Mouse (Mus musculus) kidney, postnatal 25 days (tissue): ENCODE results near the gene Olfr56.

ENCODE experiments used
- DNase-seq, 2 experiments: peaks; one replicate each; pipeline ENCODE4 v3.0.0; 2021; ENCODE audit warnings: mixed read lengths in 2 of 2

Gene Olfr56

GRCm38 (mm10) chr11:49092786-49093185, 114.1 kb downstream of the Olfr56 start:
- DNase-seq, result no peak

GRCm38 (mm10) chr11:49093861-49094660, 115.4 kb downstream of the Olfr56 start:
- DNase-seq, result no peak

- no peak for DNase-seq
These were observed 116.7 kb downstream of the Olfr56 start for GRCm38 (mm10) chr11:49095367-49095766.

GRCm38 (mm10) chr11:49100409-49100808, 121.7 kb downstream of the Olfr56 start:
- DNase-seq, result no peak

GRCm38 (mm10) chr11:49101500-49101899, 122.8 kb downstream of the Olfr56 start:
- no peak for DNase-seq

- DNase-seq, result peak; percentile 87 to 98
These were observed 124.5 kb downstream of the Olfr56 start for GRCm38 (mm10) chr11:49103047-49103693.

- no peak for DNase-seq
These were observed 127.1 kb downstream of the Olfr56 start for GRCm38 (mm10) chr11:49105752-49106151.

- DNase-seq, result no peak
These were observed 129.2 kb downstream of the Olfr56 start for GRCm38 (mm10) chr11:49107650-49108537.

GRCm38 (mm10) chr11:49108833-49109232, 130.1 kb downstream of the Olfr56 start:
- DNase-seq, result peak in 1 of 2 experiments; percentile 65

- DNase-seq, result no peak
These were observed 132.3 kb downstream of the Olfr56 start for GRCm38 (mm10) chr11:49111000-49111399.

- DNase-seq, result no peak
These were observed 134.0 kb downstream of the Olfr56 start for GRCm38 (mm10) chr11:49112624-49113219.

GRCm38 (mm10) chr11:49114158-49114557, 135.5 kb downstream of the Olfr56 start:
- DNase-seq, result no peak

GRCm38 (mm10) chr11:49114774-49115173, 136.1 kb downstream of the Olfr56 start, which contains the start of gene Olfr1396:
Gene Olfr1396, minus strand, starts transcription at chr11:49114874.
- DNase-seq, result no peak

GRCm38 (mm10) chr11:49119635-49120034, 140.9 kb downstream of the Olfr56 start:
- DNase-seq, result no peak

GRCm38 (mm10) chr11:49124169-49124568, 145.5 kb downstream of the Olfr56 start:
- DNase-seq, result no peak

GRCm38 (mm10) chr11:49141974-49142373, 163.3 kb downstream of the Olfr56 start, which contains the start of gene Olfr1395:
Gene Olfr1395, plus strand, starts transcription at chr11:49142274.
- DNase-seq, result no peak

- no peak for DNase-seq
These were observed 175.4 kb downstream of the Olfr56 start, which contains the start of gene Olfr1394 for GRCm38 (mm10) chr11:49154077-49154476. Gene Olfr1394, plus strand, starts transcription at chr11:49154377.

- no peak for DNase-seq
These were observed 178.4 kb downstream of the Olfr56 start for GRCm38 (mm10) chr11:49156821-49157814.

- DNase-seq, result peak; percentile 8 to 45
These were observed 190.3 kb downstream of the Olfr56 start for GRCm38 (mm10) chr11:49168839-49169611.

- DNase-seq, result no peak
These were observed 191.9 kb downstream of the Olfr56 start for GRCm38 (mm10) chr11:49170576-49170975.
